Mouse (Mus musculus) fibroblast of lung, adult 2 months (primary cell): ENCODE results near the gene Retsat.

Experiments
- DNase-seq: peaks from one replicate; pipeline ENCODE4 v3.0.0-alpha.2; 2011; ENCODE audit warnings: low read depth

Retsat gene

GRCm38 (mm10) chr6:72623661-72624402 is 25.6 kb downstream of the Retsat start:
- no peak for DNase-seq

DNA sequence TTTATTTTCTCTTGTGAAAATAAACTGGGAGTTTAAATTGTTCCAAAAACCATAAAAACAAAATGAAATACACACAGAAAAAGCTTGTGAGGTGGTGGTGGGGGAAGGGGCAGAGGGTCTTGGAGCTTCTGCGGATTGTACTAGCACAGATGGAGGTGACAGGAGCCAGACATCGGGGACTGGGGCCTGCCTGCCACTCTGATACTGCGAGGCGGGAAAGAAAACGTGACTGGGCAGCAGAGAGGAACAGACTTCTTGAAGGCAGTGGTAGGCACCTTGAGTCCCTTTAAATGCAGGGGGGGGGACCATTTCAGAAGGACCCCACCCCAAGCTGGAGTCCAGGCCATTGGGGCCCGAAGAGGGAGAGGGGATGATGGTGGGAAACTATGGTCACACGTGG is 28.1 kb downstream of the Retsat start:
- no peak for DNase-seq

DNA sequence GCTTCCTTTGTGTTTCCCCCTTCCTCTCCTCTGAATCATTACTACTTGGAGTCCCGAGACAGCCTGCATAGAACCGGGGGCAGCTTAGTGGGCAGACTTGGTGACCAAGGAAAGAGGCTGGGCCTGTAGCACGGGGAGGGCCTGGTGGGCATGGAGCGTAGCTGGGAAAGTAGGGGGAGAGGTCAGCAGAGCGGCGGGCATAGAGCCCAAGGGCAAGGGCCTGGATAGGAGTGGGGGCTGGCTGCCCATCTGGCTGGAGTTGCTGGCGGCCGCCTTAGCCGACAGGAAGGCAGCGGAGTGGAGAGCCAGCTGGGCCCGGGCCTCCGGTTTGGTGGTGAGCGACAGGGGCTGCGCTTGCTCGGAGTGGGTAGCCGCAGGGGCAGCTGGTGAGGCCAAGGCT is 29.0 kb downstream of the Retsat start:
- no peak for DNase-seq

- DNase-seq = no peak
These were observed 32.1 kb downstream of the Retsat start for GRCm38 (mm10) chr6:72630370-72630769.

DNA sequence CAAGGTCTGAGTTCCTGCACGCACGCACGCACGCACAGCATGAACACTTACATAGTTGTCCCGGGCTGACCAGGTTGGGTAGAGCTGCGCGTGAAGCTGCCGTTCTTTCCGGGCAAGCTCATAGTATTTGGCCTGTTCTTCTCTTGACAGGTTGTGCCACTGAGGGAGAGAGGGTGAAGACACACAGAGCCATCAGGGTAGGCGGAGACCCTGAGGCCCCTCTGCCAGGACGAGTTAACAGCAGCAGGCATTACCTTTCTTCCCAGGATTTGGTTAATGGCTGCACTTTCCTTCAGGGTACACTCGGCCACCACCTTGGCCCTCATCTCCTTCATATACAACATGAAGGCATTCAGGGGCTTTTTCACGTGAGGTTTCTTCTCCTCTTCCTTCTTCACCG is 32.7 kb downstream of the Retsat start:
- no peak for DNase-seq

DNA sequence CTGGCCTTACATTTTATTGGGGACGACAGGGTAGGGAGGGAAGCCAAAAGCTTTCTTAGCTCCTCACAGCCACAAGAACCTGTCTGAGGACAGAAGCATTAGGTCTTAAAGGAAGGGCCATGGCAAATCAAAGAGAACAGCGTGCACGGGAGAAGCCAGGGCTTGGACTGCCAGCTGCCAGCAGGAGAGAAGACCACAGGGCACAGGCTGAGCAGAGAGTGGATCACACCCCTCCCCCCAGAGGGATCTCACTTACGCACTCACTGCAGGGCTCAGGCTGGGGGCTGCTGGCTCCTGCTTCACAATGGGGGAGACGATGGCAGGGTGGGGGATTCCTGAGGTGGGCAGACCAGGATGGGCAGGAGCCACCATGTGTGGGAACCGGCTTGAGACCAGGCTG is 33.4 kb downstream of the Retsat start:
- no peak for DNase-seq

GRCm38 (mm10) chr6:72634311-72634710 is 36.0 kb downstream of the Retsat start:
- no peak for DNase-seq

- DNase-seq = no peak
These were observed 37.6 kb downstream of the Retsat start for GRCm38 (mm10) chr6:72635760-72636431.

- no peak for DNase-seq
These were observed 38.7 kb downstream of the Retsat start for GRCm38 (mm10) chr6:72636940-72637339.

DNA sequence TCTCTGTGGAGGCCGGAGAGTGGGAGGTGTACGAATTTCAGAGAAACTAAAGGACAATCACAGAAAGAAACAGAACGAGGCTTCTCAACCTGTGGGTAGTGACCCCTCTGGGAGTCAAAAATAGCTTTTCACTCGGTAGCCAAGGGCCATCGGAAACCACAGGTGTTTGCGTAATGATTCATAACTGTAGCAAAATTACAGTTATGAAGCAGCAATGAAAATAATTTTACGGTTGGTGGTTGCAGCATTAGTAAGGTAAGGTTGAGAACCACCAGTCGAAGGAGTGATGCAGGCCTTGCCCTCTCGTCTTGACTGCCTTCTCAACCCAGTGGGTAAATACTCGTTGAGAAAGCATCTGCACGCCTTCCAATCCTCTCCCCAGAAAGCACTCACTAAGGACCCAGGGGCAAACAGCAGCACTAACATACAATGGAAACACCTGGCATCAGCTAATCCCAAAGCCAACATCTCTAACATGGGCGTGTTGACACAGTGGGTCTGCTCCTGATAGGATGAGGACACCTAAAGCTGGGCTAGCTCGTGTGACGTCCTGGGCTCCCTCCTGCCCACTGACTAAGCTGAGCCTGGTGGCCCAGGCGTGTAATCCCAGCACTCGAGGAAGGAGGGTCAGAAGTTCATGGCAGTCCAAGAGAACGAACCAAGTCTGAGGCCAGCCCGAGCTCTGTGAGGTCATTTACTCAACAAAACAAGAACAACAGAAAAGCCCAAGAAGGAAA is 43.1 kb downstream of the Retsat start:
- no peak for DNase-seq

- no peak for DNase-seq
These were observed 46.3 kb downstream of the Retsat start for GRCm38 (mm10) chr6:72644576-72644975.

GRCm38 (mm10) chr6:72645364-72645763 is 47.1 kb downstream of the Retsat start:
- DNase-seq = no peak

- DNase-seq = no peak
These were observed 49.1 kb downstream of the Retsat start for GRCm38 (mm10) chr6:72647383-72647820.

GRCm38 (mm10) chr6:72648002-72648595 is 49.8 kb downstream of the Retsat start:
- no peak for DNase-seq

GRCm38 (mm10) chr6:72650338-72650851 is 52.1 kb downstream of the Retsat start:
- DNase-seq = no peak

- DNase-seq = peak; percentile 81
These were observed 55.1 kb downstream of the Retsat start for GRCm38 (mm10) chr6:72653419-72653818.

DNA sequence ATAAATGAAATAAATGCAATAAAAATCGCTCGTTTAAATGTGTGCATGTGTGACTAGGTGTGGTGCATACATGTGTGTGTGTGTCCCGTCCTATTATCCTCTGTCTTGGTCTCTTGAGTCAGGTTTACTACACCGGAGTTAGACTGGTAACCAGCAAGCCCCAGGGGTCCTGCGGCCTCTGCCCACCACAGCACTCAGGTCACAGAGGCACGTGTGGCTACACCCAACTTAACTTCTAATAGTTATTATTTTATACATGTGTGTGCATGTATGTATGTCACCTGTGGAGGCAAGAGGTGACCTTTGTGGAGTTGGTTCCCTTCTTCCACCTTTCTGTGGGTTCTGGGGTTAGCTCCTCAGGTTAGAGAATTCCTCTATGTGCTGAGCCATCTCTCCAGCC is 56.1 kb downstream of the Retsat start:
- DNase-seq = no peak

- DNase-seq = peak; percentile 54
These were observed 57.2 kb downstream of the Retsat start for GRCm38 (mm10) chr6:72655309-72656052.

DNA sequence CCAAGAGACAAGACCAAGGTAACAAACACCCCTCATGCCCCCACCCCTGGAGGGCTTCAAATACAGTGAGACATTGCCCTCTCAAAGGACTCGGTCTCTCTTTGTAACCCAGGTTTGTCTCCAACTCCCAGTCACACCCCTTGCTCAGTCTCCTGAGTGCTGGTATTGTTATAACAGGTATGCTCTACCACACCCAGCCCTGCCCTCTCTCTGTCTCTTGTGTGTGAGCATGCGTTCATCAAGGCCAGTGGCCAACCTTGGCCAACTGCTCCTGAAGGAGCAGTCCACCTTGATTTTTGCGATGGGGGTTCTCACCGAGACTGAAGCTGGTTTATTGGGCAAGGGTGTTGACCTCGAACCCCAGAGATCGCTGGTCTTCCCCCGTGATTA is 57.8 kb downstream of the Retsat start:
- no peak for DNase-seq

- no peak for DNase-seq
These were observed 59.7 kb downstream of the Retsat start for GRCm38 (mm10) chr6:72658006-72658405.
